ENCODE assay signal across 8 mouse cellular contexts in the genomic region with DNA sequence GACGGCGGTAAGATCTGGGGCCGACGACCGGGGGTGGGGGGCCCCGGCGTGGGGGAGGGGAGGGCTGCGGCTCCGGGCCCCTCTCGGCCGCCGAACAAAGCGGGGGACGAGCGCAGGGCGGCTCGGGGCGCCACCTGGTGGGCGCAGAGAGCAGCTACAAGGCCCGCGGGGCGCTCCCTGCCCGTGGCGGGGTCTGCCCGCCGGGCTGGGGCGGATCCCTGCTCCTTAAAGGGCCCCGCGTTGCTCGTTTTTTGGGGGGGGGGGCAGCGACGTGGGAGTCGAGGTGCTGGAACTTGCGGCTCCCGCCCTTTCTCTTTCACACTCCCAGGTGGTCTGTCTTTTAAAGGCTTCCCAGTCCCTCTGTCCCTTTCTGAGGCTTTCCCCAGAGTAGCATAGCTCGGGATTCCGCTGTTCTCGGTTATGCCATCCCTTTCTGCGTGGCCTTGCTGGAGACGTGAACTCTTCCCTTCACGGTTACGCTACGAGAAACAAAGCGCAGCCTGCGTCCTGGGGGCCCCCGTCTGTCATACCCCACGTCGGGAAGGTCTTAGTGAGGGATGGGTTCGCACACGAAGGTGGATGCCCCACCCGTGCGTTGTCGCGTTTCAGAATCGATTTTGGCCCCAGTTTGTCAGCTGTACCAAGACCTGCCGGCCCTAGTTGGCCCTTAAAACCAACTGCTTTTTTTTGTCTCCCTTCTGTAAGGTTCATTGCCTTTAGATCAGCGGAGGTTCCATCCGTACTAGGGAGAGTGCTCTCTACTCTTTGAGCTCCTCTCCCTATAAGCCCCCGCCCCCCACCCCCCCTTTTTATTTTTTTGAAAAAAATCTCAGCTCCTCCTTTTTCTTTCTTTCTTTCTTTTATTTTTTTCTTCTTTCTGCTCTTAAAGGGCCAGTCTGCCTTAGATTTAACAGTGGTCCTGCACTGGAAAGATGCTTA. TPM values are rescaled to one million over a fixed set of nuclear protein-coding genes. Genes with fewer than 3 reads are reported as not detected.
A peak's percentile ranks its signal among the peaks of the same experiment; 100 is the strongest.
DNase-seq lines count a peak whose midpoint lies in the region; ATAC-seq and TF ChIP-seq lines count a peak whose summit lies in the region.

No protein-coding gene starts in this region.

- H3K27ac ChIP-seq in limb, embryonic 13.5 days, result peak overlapping the region; percentile 96
- H3K27ac ChIP-seq in midbrain, embryonic 13.5 days, result peak overlapping the region; percentile 99
- no peak overlapping the region; the same call in 1 of the 2 replicates for H3K27ac ChIP-seq in small intestine, adult 2 months (ENCODE audit: insufficient read depth, low read depth, low read length)

- peak; percentile 63 for ATAC-seq in inflammation-experienced regulatory T-cells, adult 6 months
- ATAC-seq in limb, embryonic 13.5 days (ENCODE audit: low FRiP score, low read depth), result peak; percentile 75
- peak; percentile 74 for ATAC-seq in midbrain, embryonic 13.5 days
- no peak for ATAC-seq in activated CD4-positive, CD25-positive, alpha-beta regulatory T cell, adult 4 months

- peak; percentile 69 for TF ChIP-seq CTCF in small intestine, adult 2 months (IDR thresholded peaks at IDR 0.05; ENCODE audit: extremely low read depth, insufficient read length, insufficient replicate concordance, low read depth, low read length)

- DNase-seq in adrenal gland, postnatal 10 days, result peak; percentile 92
- DNase-seq in embryo, embryonic 10 days (ENCODE audit: low spot score), result peak; percentile 87
- DNase-seq in gastrocnemius, postnatal 25 days, result peak; percentile 82

- no peaks in the 10 kb centered on the region for H3K9me3 ChIP-seq in limb, embryonic 13.5 days
- H3K9me3 ChIP-seq in midbrain, embryonic 13.5 days, result no peaks in the 10 kb centered on the region

- peak overlapping the region; percentile 87 for H3K4me2 ChIP-seq in limb, embryonic 13.5 days (replicated peaks)
- peak overlapping the region; percentile 70 for H3K4me2 ChIP-seq in midbrain, embryonic 13.5 days (replicated peaks)

- peaks cover 36% of the 10 kb centered on the region for H3K36me3 ChIP-seq in limb, embryonic 13.5 days
- peaks cover 28% of the 10 kb centered on the region for H3K36me3 ChIP-seq in midbrain, embryonic 13.5 days
- peaks cover 3% of the 10 kb centered on the region; the same call in 1 of the 2 replicates for H3K36me3 ChIP-seq in small intestine, adult 2 months (ENCODE audit: control insufficient read depth, insufficient read depth, low read length)

- TF ChIP-seq POLR2A in small intestine, adult 2 months (IDR thresholded peaks at IDR 0.05; ENCODE audit: low read depth, low read length), result no peak

- WGBS in limb, embryonic 13.5 days, result under 1% methylated on average over 59 of the region's 59 CpGs
- WGBS in midbrain, embryonic 13.5 days, result under 1% methylated on average over 45 of the region's 59 CpGs
- WGBS in small intestine, adult 2 months, result under 1% methylated on average over 54 of the region's 59 CpGs

- H3K4me3 ChIP-seq in limb, embryonic 13.5 days, result peak overlapping the region; percentile 85
- H3K4me3 ChIP-seq in midbrain, embryonic 13.5 days (replicated peaks), result peak overlapping the region; percentile 82
- H3K4me3 ChIP-seq in small intestine, adult 2 months (ENCODE audit: low read depth, low read length), result peak overlapping the region; percentile 84

- peaks cover 57% of the 10 kb centered on the region for H3K4me1 ChIP-seq in limb, embryonic 13.5 days
- H3K4me1 ChIP-seq in midbrain, embryonic 13.5 days (replicated peaks), result peaks cover 57% of the 10 kb centered on the region
- peaks cover 12% of the 10 kb centered on the region for H3K4me1 ChIP-seq in small intestine, adult 2 months (ENCODE audit: control insufficient read depth, insufficient read depth, insufficient read length, low read length)

- no peaks in the 10 kb centered on the region for H3K27me3 ChIP-seq in limb, embryonic 13.5 days
- no peaks in the 10 kb centered on the region for H3K27me3 ChIP-seq in midbrain, embryonic 13.5 days
- peaks cover 12% of the 10 kb centered on the region for H3K27me3 ChIP-seq in small intestine, adult 2 months (ENCODE audit: control insufficient read depth, insufficient read depth, low read length)

- H3K9ac ChIP-seq in limb, embryonic 13.5 days, result peak overlapping the region; percentile 96
- H3K9ac ChIP-seq in midbrain, embryonic 13.5 days (replicated peaks), result peak overlapping the region; percentile 89

RNA-seq across cellular contexts. Expression of a gene that starts 0.8 kb away (rescaled TPM):
- total RNA-seq in adrenal gland, postnatal 10 days (2021), result 10 to 100 TPM; 29.6 to 37.6 TPM
- 1 to 10 TPM; 6.8 to 7.9 TPM for total RNA-seq in gastrocnemius, postnatal 25 days (2021)
- polyA plus RNA-seq in inflammation-experienced regulatory T-cells, adult 6 months (2017; shearing (Covaris generic)), result under 1 TPM; 0.10 to 0.23 (median 0.15) TPM
- 10.0 and 10.5 TPM in 2 replicates for polyA plus RNA-seq in limb, embryonic 13.5 days (2015; fragmentation: Nextera tagmentation; extraction: Ambion mirVana)
- 16.7 and 17.5 TPM in 2 replicates for polyA plus RNA-seq in midbrain, embryonic 13.5 days (2015; fragmentation: Nextera tagmentation; extraction: Ambion mirVana)
- polyA plus RNA-seq in small intestine, adult 2 months (2012; rRNA removed), result 8.3 and 11.9 TPM in 2 replicates
- under 1 TPM in 1 of 2 experiments, not detected in 1; 0.12 TPM for polyA plus RNA-seq in activated CD4-positive, CD25-positive, alpha-beta regulatory T cell, adult 4 months (2017; shearing (Covaris generic))

RNA-seq across cellular contexts. Expression of a gene that starts 35.4 kb away (rescaled TPM):
- total RNA-seq in adrenal gland, postnatal 10 days (2021), result 10 to 100 TPM; 23.2 to 23.8 TPM
- total RNA-seq in gastrocnemius, postnatal 25 days (2021), result 1 to 10 TPM; 6.6 to 9.1 TPM
- 1 to 10 TPM; 2.8 to 4.4 (median 3.6) TPM for polyA plus RNA-seq in inflammation-experienced regulatory T-cells, adult 6 months (2017; shearing (Covaris generic))
- polyA plus RNA-seq in limb, embryonic 13.5 days (2015; fragmentation: Nextera tagmentation; extraction: Ambion mirVana), result 35.3 and 43.2 TPM in 2 replicates
- polyA plus RNA-seq in midbrain, embryonic 13.5 days (2015; fragmentation: Nextera tagmentation; extraction: Ambion mirVana), result 42.2 and 45.3 TPM in 2 replicates
- polyA plus RNA-seq in small intestine, adult 2 months (2012; rRNA removed), result 5.5 and 15.1 TPM in 2 replicates
- polyA plus RNA-seq in activated CD4-positive, CD25-positive, alpha-beta regulatory T cell, adult 4 months (2017; shearing (Covaris generic)), result 1 to 10 TPM; 1.5 to 5.3 TPM
